Mouse (Mus musculus): ENCODE measurements around the gene Ngrn.

- no peak for TF ChIP-seq POLR2A (IDR thresholded peaks at IDR 0.05; ENCODE audit: low read depth, low read length)
- TF ChIP-seq CTCF (conservative IDR thresholded peaks at IDR 0.05; ENCODE audit: insufficient read depth, insufficient read length, low read depth, low read length), result no peak
These were observed 40.7 kb upstream of the Ngrn start for GRCm38 (mm10) chr7:80220237-80220797.
